Mouse (Mus musculus): ENCODE data around the gene Ksr2.

Ksr2 gene

GRCm38 (mm10) chr5:117523010-117523409 lies 109.2 kb downstream of the Ksr2 start:
- DNase-seq (ENCODE audit: low read depth): no peak

- no peak for DNase-seq (ENCODE audit: low read depth)
Measured at GRCm38 (mm10) chr5:117530991-117531390, 117.2 kb downstream of the Ksr2 start.

- no peak for DNase-seq (ENCODE audit: low read depth)
Measured at GRCm38 (mm10) chr5:117539221-117539620, 125.4 kb downstream of the Ksr2 start.

GRCm38 (mm10) chr5:117541654-117542053 lies 127.9 kb downstream of the Ksr2 start:
- DNase-seq (ENCODE audit: low read depth): no peak

- DNase-seq (ENCODE audit: low read depth): no peak
Measured at GRCm38 (mm10) chr5:117546694-117547268, 133.0 kb downstream of the Ksr2 start.

GRCm38 (mm10) chr5:117550992-117551391 lies 137.2 kb downstream of the Ksr2 start:
- no peak for DNase-seq (ENCODE audit: low read depth)

GRCm38 (mm10) chr5:117552096-117552495 lies 138.3 kb downstream of the Ksr2 start:
- DNase-seq (ENCODE audit: low read depth): no peak

GRCm38 (mm10) chr5:117554505-117554904 lies 140.7 kb downstream of the Ksr2 start:
- DNase-seq (ENCODE audit: low read depth): no peak

GRCm38 (mm10) chr5:117556570-117556969 lies 142.8 kb downstream of the Ksr2 start:
- no peak for DNase-seq (ENCODE audit: low read depth)

- DNase-seq (ENCODE audit: low read depth): no peak
Measured at GRCm38 (mm10) chr5:117561080-117561479, 147.3 kb downstream of the Ksr2 start.

GRCm38 (mm10) chr5:117566051-117566665 lies 152.4 kb downstream of the Ksr2 start:
- no peak for DNase-seq (ENCODE audit: low read depth)

- DNase-seq (ENCODE audit: low read depth): no peak
Measured at GRCm38 (mm10) chr5:117569190-117569795, 155.5 kb downstream of the Ksr2 start.

- DNase-seq (ENCODE audit: low read depth): no peak
Measured at GRCm38 (mm10) chr5:117572428-117572827, 158.6 kb downstream of the Ksr2 start.

GRCm38 (mm10) chr5:117574894-117575293 lies 161.1 kb downstream of the Ksr2 start:
- DNase-seq (ENCODE audit: low read depth): no peak

GRCm38 (mm10) chr5:117577598-117577997 lies 163.8 kb downstream of the Ksr2 start:
- no peak for DNase-seq (ENCODE audit: low read depth)

GRCm38 (mm10) chr5:117581711-117582110 lies 167.9 kb downstream of the Ksr2 start:
- no peak for DNase-seq (ENCODE audit: low read depth)

GRCm38 (mm10) chr5:117584428-117584827 lies 170.6 kb downstream of the Ksr2 start:
- DNase-seq (ENCODE audit: low read depth): no peak

- DNase-seq (ENCODE audit: low read depth): no peak
Measured at GRCm38 (mm10) chr5:117589266-117589665, 175.5 kb downstream of the Ksr2 start.

GRCm38 (mm10) chr5:117593273-117593672 lies 179.5 kb downstream of the Ksr2 start:
- no peak for DNase-seq (ENCODE audit: low read depth)

- DNase-seq (ENCODE audit: low read depth): no peak
Measured at GRCm38 (mm10) chr5:117596803-117597202, 183.0 kb downstream of the Ksr2 start.

GRCm38 (mm10) chr5:117602026-117602425 lies 188.2 kb downstream of the Ksr2 start:
- DNase-seq (ENCODE audit: low read depth): no peak

- no peak for DNase-seq (ENCODE audit: low read depth)
Measured at GRCm38 (mm10) chr5:117607761-117608309, 194.0 kb downstream of the Ksr2 start.

GRCm38 (mm10) chr5:117614331-117615024 lies 200.7 kb downstream of the Ksr2 start:
- peak; percentile 6 for DNase-seq (ENCODE audit: low read depth)
